ENCODE assay signal across 16 mouse cellular contexts in the genomic region with DNA sequence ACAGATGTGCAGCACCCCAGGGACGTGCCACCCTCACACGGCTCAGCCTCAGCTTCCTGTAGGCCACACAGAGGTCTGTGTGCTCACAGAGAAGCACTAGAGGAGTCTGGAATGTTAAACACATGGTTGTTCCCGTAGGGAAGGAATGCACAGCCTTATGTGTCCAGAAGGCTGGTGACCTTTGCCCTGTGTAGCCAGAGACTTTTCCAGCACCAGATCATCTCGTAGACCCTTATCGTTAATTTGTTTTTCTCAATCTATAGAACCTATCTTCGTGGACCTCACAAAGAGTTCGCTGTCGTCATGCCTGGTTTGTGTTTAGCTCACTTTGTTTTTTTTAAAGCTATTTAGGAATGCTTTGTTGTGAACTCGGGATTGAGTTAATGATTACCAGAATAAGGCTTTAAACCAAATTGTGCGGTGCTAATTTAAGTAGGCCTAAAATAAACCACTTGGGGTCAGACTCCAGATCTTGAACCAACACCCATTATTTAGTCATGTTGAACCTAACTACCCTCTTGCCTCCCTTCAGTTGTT. TPM values are rescaled to one million over a fixed set of nuclear protein-coding genes. Genes with fewer than 3 reads are reported as not detected.
DNase-seq lines count a peak whose midpoint lies in the region; ATAC-seq and TF ChIP-seq lines count a peak whose summit lies in the region.
"Had no signal": no experiment of that assay in that cellular context is flagged by ENCODE, and none has a peak within 500 bp of the region (broad histone marks: within the 10 kb centered on the region; RNA-seq: fewer than 3 reads in every experiment).

No protein-coding gene starts in this region.

- peak; percentile 67 for ATAC-seq in lung, postnatal 0 days
- ATAC-seq in heart, embryonic 11.5 days (replicated peaks; ENCODE audit: insufficient number of reproducible peaks, low FRiP score, low TSS enrichment), result no peak
- no peak for ATAC-seq in forebrain, embryonic 14.5 days
- ATAC-seq: activated CD4-positive, CD25-positive, alpha-beta regulatory T cell, adult 4 months had no signal

- H3K9me3 ChIP-seq in lung, postnatal 0 days (ENCODE audit: low read length), result no peaks in the 10 kb centered on the region
- no peaks in the 10 kb centered on the region for H3K9me3 ChIP-seq in limb, embryonic 10.5 days (replicated peaks)
- H3K9me3 ChIP-seq in heart, embryonic 11.5 days (replicated peaks; ENCODE audit: control insufficient read depth, low read length), result no peaks in the 10 kb centered on the region
- H3K9me3 ChIP-seq in forebrain, embryonic 14.5 days (replicated peaks; ENCODE audit: control insufficient read depth, low read length), result no peaks in the 10 kb centered on the region
- H3K9me3 ChIP-seq: forebrain, embryonic 10.5 days; hindbrain, embryonic 15.5 days had no signal

- no peak for TF ChIP-seq CTCF in lung, postnatal 0 days (IDR thresholded peaks at IDR 0.05)
- TF ChIP-seq CTCF in kidney, adult 2 months (conservative IDR thresholded peaks at IDR 0.05; ENCODE audit: insufficient read depth, insufficient read length, low read depth, low read length), result no peak

- H3K36me3 ChIP-seq in lung, postnatal 0 days (ENCODE audit: insufficient read depth, low read length), result no peaks in the 10 kb centered on the region
- no peaks in the 10 kb centered on the region for H3K36me3 ChIP-seq in kidney, adult 2 months (ENCODE audit: control insufficient read depth, insufficient read depth, low read length)
- no peaks in the 10 kb centered on the region for H3K36me3 ChIP-seq in limb, embryonic 10.5 days
- H3K36me3 ChIP-seq in heart, embryonic 11.5 days (ENCODE audit: control insufficient read depth, insufficient read depth, low read length), result no peaks in the 10 kb centered on the region
- H3K36me3 ChIP-seq in forebrain, embryonic 14.5 days (ENCODE audit: control insufficient read depth, insufficient read depth, low read length), result no peaks in the 10 kb centered on the region
- H3K36me3 ChIP-seq: forebrain, embryonic 10.5 days; hindbrain, embryonic 15.5 days had no signal

- H3K4me1 ChIP-seq in lung, postnatal 0 days (ENCODE audit: insufficient read depth, low read depth, low read length), result no peaks in the 10 kb centered on the region
- H3K4me1 ChIP-seq in kidney, adult 2 months (ENCODE audit: control insufficient read depth, insufficient read depth, low read length), result peaks cover 10% of the 10 kb centered on the region
- peaks cover 13% of the 10 kb centered on the region; the same call in 1 of the 2 replicates for H3K4me1 ChIP-seq in limb, embryonic 10.5 days
- no peaks in the 10 kb centered on the region for H3K4me1 ChIP-seq in heart, embryonic 11.5 days (ENCODE audit: control insufficient read depth, insufficient read depth, low read length)
- H3K4me1 ChIP-seq in forebrain, embryonic 14.5 days (ENCODE audit: control insufficient read depth, insufficient read depth, low read length), result 0 out of 2 replicates have a peak, but pooled peaks cover 5% of the 10 kb centered on the region
- H3K4me1 ChIP-seq: hindbrain, embryonic 15.5 days had no signal

- no peak overlapping the region for H3K4me3 ChIP-seq in lung, postnatal 0 days (ENCODE audit: low read depth, low read length)
- no peak overlapping the region for H3K4me3 ChIP-seq in kidney, adult 2 months (ENCODE audit: insufficient read depth, low read depth, low read length)
- H3K4me3 ChIP-seq in limb, embryonic 10.5 days, result no peak overlapping the region
- H3K4me3 ChIP-seq in heart, embryonic 11.5 days (ENCODE audit: low read depth, low read length), result no peak overlapping the region
- H3K4me3 ChIP-seq in forebrain, embryonic 14.5 days (ENCODE audit: low read depth, low read length), result no peak overlapping the region
- H3K4me3 ChIP-seq: forebrain, embryonic 10.5 days; hindbrain, embryonic 15.5 days; myocyte had no signal

- TF ChIP-seq POLR2A in kidney, adult 2 months (IDR thresholded peaks at IDR 0.05; ENCODE audit: low read depth, low read length), result no peak

- no peak overlapping the region for H3K27ac ChIP-seq in lung, postnatal 0 days (ENCODE audit: low read length)
- peak overlapping the region; percentile 67 for H3K27ac ChIP-seq in kidney, adult 2 months (ENCODE audit: insufficient read depth, low read depth, low read length)
- 0 out of 2 replicates have a peak overlapping the region, but pooled peaks have one; percentile 53 for H3K27ac ChIP-seq in limb, embryonic 10.5 days
- no peak overlapping the region for H3K27ac ChIP-seq in heart, embryonic 11.5 days (ENCODE audit: low read depth, low read length)
- H3K27ac ChIP-seq in forebrain, embryonic 14.5 days (ENCODE audit: low read depth, low read length), result no peak overlapping the region
- H3K27ac ChIP-seq: forebrain, embryonic 10.5 days; hindbrain, embryonic 15.5 days had no signal

- 46% methylated on average over 10 of the region's 10 CpGs for WGBS in lung, postnatal 0 days
- WGBS in kidney, adult 2 months, result 26% methylated on average over 10 of the region's 10 CpGs
- 38% methylated on average over 10 of the region's 10 CpGs for WGBS in limb, embryonic 10.5 days
- WGBS in heart, embryonic 11.5 days (ENCODE audit: insufficient replicate concordance), result 56% methylated on average over 10 of the region's 10 CpGs
- WGBS in forebrain, embryonic 14.5 days, result 66% methylated on average over 10 of the region's 10 CpGs

- intact Hi-C loops in gastrocnemius, postnatal 36 days (cut with DNase I), result no loop called here

- no peak overlapping the region for H3K9ac ChIP-seq in lung, postnatal 0 days (replicated peaks; ENCODE audit: low read depth)
- H3K9ac ChIP-seq in heart, embryonic 11.5 days (ENCODE audit: low read depth, low read length), result no peak overlapping the region
- H3K9ac ChIP-seq in forebrain, embryonic 14.5 days (ENCODE audit: low read length), result no peak overlapping the region
- H3K9ac ChIP-seq: hindbrain, embryonic 15.5 days had no signal

- DNase-seq in lung, postnatal 0 days (ENCODE audit: low spot score), result peak; percentile 50
- DNase-seq in lung, postnatal 10 days, result no peak
- DNase-seq in kidney, adult 2 months, result peak; percentile 81
- DNase-seq in limb, embryonic 10.5 days (ENCODE audit: low spot score), result no peak
- DNase-seq in yolk sac, embryonic 10.5 days (ENCODE audit: low spot score), result peak; percentile 84
- no peak for DNase-seq in forebrain, embryonic 14.5 days (ENCODE audit: low spot score)
- DNase-seq in gastrocnemius, postnatal 36 days, result no peak
- DNase-seq: cerebellum, adult 11-12 months; heart, postnatal 10 days; lung, postnatal 14 days; right cerebral cortex, postnatal 25 days had no signal

- no peak overlapping the region for H3K4me2 ChIP-seq in lung, postnatal 0 days (replicated peaks; ENCODE audit: low read depth, low read length)
- H3K4me2 ChIP-seq in heart, embryonic 11.5 days, result no peak overlapping the region
- H3K4me2 ChIP-seq in forebrain, embryonic 14.5 days (ENCODE audit: low read length), result no peak overlapping the region
- H3K4me2 ChIP-seq: hindbrain, embryonic 15.5 days had no signal

- H3K27me3 ChIP-seq in lung, postnatal 0 days (replicated peaks; ENCODE audit: insufficient read depth, low read length), result no peaks in the 10 kb centered on the region
- H3K27me3 ChIP-seq in kidney, adult 2 months (replicated peaks; ENCODE audit: control insufficient read depth, insufficient read depth, low read length), result no peaks in the 10 kb centered on the region
- no peaks in the 10 kb centered on the region for H3K27me3 ChIP-seq in limb, embryonic 10.5 days (ENCODE audit: low read depth, poor library complexity, severe bottlenecking)
- H3K27me3 ChIP-seq in heart, embryonic 11.5 days (ENCODE audit: control insufficient read depth, insufficient read depth, low read length), result no peaks in the 10 kb centered on the region
- no peaks in the 10 kb centered on the region for H3K27me3 ChIP-seq in forebrain, embryonic 14.5 days (replicated peaks; ENCODE audit: control insufficient read depth, insufficient read depth, low read length)
- H3K27me3 ChIP-seq: hindbrain, embryonic 15.5 days had no signal

- no peak for TF ChIP-seq EP300 in lung, postnatal 0 days (IDR thresholded peaks at IDR 0.05)

RNA-seq across cellular contexts. Expression of gene Sema4a, which starts 10.0 kb away (rescaled TPM):
- 9.0 and 9.2 TPM in 2 replicates for polyA plus RNA-seq in lung, postnatal 0 days (2015; fragmentation: Nextera tagmentation; extraction: Ambion mirVana)
- 176 and 197 TPM in 2 replicates for polyA plus RNA-seq in kidney, adult 2 months (2012; rRNA removed)
- polyA plus RNA-seq in limb, embryonic 10.5 days (2016; fragmentation: Nextera tagmentation; extraction: Ambion mirVana), result 4.7 and 6.7 TPM in 2 replicates
- 0.80 and 0.92 TPM in 2 replicates for polyA plus RNA-seq in heart, embryonic 11.5 days (2014; fragmentation: Nextera tagmentation; extraction: Ambion mirVana)
- polyA plus RNA-seq in forebrain, embryonic 14.5 days (2014; fragmentation: Nextera tagmentation; extraction: Ambion mirVana), result 12.2 and 15.2 TPM in 2 replicates
- 1 to 10 TPM; 1.2 to 1.4 TPM for total RNA-seq in gastrocnemius, postnatal 36 days (2021)

RNA-seq across cellular contexts. Expression of gene Lmna, which starts 38.7 kb away (rescaled TPM):
- polyA plus RNA-seq in lung, postnatal 0 days (2015; fragmentation: Nextera tagmentation; extraction: Ambion mirVana), result 185 and 216 TPM in 2 replicates
- polyA plus RNA-seq in kidney, adult 2 months (2012; rRNA removed), result 55.2 and 73.2 TPM in 2 replicates
- 9.2 and 14.5 TPM in 2 replicates for polyA plus RNA-seq in limb, embryonic 10.5 days (2016; fragmentation: Nextera tagmentation; extraction: Ambion mirVana)
- polyA plus RNA-seq in heart, embryonic 11.5 days (2014; fragmentation: Nextera tagmentation; extraction: Ambion mirVana), result 78.2 and 82.0 TPM in 2 replicates
- 18.0 and 28.5 TPM in 2 replicates for polyA plus RNA-seq in forebrain, embryonic 14.5 days (2014; fragmentation: Nextera tagmentation; extraction: Ambion mirVana)
- total RNA-seq in gastrocnemius, postnatal 36 days (2021), result 10 to 100 TPM; 75.3 to 79.8 TPM

RNA-seq across cellular contexts. Expression of gene Slc25a44, which starts 46.1 kb away (rescaled TPM):
- 9.3 and 11.3 TPM in 2 replicates for polyA plus RNA-seq in lung, postnatal 0 days (2015; fragmentation: Nextera tagmentation; extraction: Ambion mirVana)
- polyA plus RNA-seq in kidney, adult 2 months (2012; rRNA removed), result 38.3 and 42.7 TPM in 2 replicates
- 16.7 and 18.0 TPM in 2 replicates for polyA plus RNA-seq in limb, embryonic 10.5 days (2016; fragmentation: Nextera tagmentation; extraction: Ambion mirVana)
- 14.8 and 15.6 TPM in 2 replicates for polyA plus RNA-seq in heart, embryonic 11.5 days (2014; fragmentation: Nextera tagmentation; extraction: Ambion mirVana)
- polyA plus RNA-seq in forebrain, embryonic 14.5 days (2014; fragmentation: Nextera tagmentation; extraction: Ambion mirVana), result 30.8 and 36.1 TPM in 2 replicates
- total RNA-seq in gastrocnemius, postnatal 36 days (2021), result 10 to 100 TPM; 13.0 to 15.6 TPM

Comparison
In these comparisons a context has a peak if more than half of its experiments do, and no peak if none do; other contexts are left out.
1. DNase-seq: peak in lung, postnatal 0 days (single experiment), kidney, adult 2 months (single experiment) and yolk sac, embryonic 10.5 days (single experiment); none in lung, postnatal 10 days (single experiment), limb, embryonic 10.5 days (single experiment), forebrain, embryonic 14.5 days (single experiment) and gastrocnemius, postnatal 36 days (0 of 2).
2. H3K27ac ChIP-seq: peak in kidney, adult 2 months (single experiment) and limb, embryonic 10.5 days (single experiment); none in lung, postnatal 0 days (single experiment), heart, embryonic 11.5 days (single experiment) and forebrain, embryonic 14.5 days (single experiment).
3. RNA of gene Sema4a, which starts 10.0 kb away (polyA plus RNA-seq): 176 to 197 TPM in kidney, adult 2 months; 12.2 to 15.2 TPM in forebrain, embryonic 14.5 days, 9.0 to 9.2 TPM in lung, postnatal 0 days, 4.7 to 6.7 TPM in limb, embryonic 10.5 days and 0.80 to 0.92 TPM in heart, embryonic 11.5 days; every median in the first group is over 10 times any median in the second.